Mouse (Mus musculus): ENCODE measurements around the gene Snx22.

Snx22 gene

DNA sequence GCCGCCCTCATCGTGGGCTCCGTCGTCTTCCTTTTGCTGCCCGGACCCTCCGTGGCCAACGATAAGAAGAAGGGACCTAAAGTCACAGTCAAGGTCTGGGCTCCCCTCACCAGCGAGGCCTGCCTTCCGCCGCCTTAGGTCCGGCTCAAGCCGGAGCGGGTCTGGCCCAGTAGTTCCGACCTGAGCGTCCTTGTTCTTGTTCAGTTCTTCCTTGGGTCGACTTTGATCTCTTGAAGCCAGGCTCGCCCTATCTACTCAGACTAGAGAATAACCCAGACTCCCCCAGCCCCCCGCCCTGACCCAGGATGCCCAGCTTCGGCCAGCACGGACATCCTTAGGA, 9.2 kb downstream of the Snx22 start:
- DNase-seq (ENCODE audit: low read depth, low spot score): no peak
- H3K27me3 ChIP-seq (ENCODE audit: control insufficient read depth, insufficient read depth, low read length, poor library complexity, severe bottlenecking): no peaks in the 10 kb centered on the region
- H3K36me3 ChIP-seq (ENCODE audit: control insufficient read depth, insufficient read depth, low read length, poor library complexity, severe bottlenecking): peaks cover 5% of the 10 kb centered on the region

DNA sequence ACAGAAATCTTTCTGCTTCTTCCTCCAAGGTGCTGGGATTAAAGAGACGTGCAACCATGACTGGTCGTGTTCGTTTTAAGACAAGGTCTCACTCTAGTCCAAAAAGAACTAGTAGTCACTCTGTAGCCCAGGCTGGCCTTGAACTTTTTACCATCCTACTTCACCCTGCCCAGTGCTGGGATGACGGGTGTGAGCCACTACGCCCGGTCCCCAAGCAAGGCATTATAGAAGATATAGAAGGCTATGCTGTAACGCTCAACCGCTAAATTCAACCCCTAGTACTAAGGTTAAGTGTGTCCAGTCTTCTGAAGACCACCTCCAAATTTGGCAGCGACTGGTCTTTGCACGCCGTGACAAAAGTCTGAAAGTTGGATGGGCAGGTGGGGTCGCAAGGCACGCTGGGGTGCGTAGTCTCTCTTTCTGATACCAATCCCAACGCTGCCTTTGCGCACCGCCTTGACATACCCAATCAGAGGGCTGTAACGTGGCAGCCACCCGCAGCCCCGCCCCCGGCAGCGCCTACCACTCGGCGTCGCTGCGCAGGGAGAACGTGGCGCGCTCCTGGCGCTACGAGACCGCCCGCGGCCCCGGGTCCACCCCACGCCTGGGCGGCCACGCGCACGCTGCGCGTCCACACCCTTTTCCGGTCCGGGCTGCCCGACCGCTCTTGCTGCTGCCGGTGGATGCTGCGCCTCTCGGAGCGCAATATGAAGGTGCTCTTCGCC, 9.8 kb downstream of the Snx22 start, which contains the start of gene Ppib:
TSS of gene Ppib (plus strand) at position 640 of the 725 bp plus-strand sequence.
- no peaks in the 10 kb centered on the region for H3K27me3 ChIP-seq (ENCODE audit: control insufficient read depth, insufficient read depth, low read length, poor library complexity, severe bottlenecking)
- peaks cover 4% of the 10 kb centered on the region for H3K36me3 ChIP-seq (ENCODE audit: control insufficient read depth, insufficient read depth, low read length, poor library complexity, severe bottlenecking)
- peak; percentile 96 for DNase-seq (ENCODE audit: low read depth, low spot score)

DNA sequence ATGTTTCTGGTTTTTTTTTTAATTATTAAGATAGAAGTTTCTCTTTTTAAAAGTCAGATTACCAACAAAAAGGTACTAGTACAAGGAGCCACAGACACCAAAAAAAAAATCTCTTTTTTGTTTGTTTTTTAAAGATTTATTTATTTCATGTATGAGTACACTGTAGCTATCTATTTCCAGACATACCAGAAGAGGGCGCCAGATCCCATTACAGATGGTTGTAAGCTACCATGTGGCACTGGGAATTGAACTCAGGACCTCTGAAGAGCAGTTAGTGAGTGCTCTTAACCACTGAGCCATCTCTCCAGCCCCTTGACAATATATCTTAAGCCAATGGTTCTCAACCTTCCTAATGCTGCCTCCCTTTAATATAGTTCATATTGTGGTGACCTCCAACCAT, 15.9 kb downstream of the Snx22 start:
- H3K36me3 ChIP-seq (ENCODE audit: control insufficient read depth, insufficient read depth, low read length, poor library complexity, severe bottlenecking): no peaks in the 10 kb centered on the region
- no peaks in the 10 kb centered on the region for H3K27me3 ChIP-seq (ENCODE audit: control insufficient read depth, insufficient read depth, low read length, poor library complexity, severe bottlenecking)
- no peak for DNase-seq (ENCODE audit: low read depth, low spot score)

DNA sequence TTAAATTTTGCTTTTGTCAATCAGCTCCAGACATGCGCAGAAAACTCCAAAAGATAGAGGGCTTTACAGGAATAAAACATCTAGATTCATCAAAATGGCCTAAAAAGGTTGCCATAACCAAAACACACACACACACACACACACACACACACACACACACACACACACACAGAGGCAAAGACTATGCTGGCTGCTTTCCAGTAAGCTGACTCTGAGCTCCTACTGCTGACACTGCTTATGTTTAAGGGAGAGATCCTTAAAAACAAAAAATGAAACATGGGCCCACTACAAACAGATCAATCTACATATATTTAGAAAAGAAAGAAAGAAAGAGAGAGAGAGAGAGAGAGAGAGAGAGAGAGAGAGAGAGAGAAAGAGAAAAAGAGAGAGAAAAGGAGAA, 16.8 kb downstream of the Snx22 start:
- no peaks in the 10 kb centered on the region for H3K27me3 ChIP-seq (ENCODE audit: control insufficient read depth, insufficient read depth, low read length, poor library complexity, severe bottlenecking)
- H3K36me3 ChIP-seq (ENCODE audit: control insufficient read depth, insufficient read depth, low read length, poor library complexity, severe bottlenecking): no peaks in the 10 kb centered on the region
- DNase-seq (ENCODE audit: low read depth, low spot score): no peak

DNA sequence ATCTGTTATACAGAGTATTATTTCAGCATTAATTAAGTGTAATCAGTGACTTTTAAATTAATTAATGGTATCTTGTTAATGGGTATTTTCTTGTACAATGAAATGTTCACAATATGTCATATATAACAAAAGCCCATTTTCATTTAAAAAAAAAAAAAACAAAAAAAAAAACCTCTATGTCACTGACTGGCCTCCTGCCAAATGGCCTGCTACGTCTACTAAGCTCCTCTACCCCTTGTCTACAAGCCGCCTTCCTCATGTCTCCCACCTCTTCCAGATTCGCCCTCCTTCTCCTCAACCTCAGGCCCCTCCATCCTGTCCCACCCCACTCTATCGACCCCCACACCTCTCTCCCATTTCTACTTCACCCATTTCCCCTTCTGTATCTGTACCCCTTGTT, 18.0 kb downstream of the Snx22 start:
- no peak for DNase-seq (ENCODE audit: low read depth, low spot score)
- no peaks in the 10 kb centered on the region for H3K36me3 ChIP-seq (ENCODE audit: control insufficient read depth, insufficient read depth, low read length, poor library complexity, severe bottlenecking)
- H3K27me3 ChIP-seq (ENCODE audit: control insufficient read depth, insufficient read depth, low read length, poor library complexity, severe bottlenecking): no peaks in the 10 kb centered on the region

DNA sequence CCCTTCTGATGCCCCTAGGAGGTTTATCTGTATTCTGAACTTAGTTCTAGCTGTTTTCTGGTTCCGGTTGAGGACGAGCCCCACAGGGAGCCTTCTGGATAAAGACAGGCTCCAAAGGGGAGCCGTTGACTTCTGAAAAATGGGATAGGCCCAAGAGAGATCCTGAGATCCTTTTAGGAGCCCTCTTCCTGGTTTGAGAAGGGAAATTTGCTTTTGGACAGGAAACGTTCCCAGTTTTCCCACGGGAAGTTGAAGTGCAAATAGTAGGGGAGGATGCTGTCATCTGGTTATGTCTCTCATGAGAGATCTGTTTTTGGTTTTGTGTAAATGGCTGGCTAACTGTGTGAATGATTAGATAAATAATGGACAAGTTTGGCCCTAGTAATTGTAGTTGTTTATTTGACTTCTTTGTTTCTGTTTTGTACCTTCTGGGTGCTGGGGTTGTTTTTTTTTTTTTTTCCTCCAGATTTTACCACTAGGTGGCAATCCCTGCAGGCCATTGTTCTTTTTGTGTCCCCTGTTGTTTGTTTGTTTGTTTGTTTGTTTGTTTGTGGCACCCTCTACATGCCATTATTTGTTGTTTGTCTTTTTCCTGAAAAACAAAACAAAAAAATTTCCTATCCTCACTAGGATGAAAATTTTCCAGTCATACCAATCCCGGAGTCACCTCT, 19.5 kb downstream of the Snx22 start:
- Histone ChIP-seq H3K36me3 (ENCODE audit: control insufficient read depth, insufficient read depth, low read length, poor library complexity, severe bottlenecking) (no peaks in the 10 kb centered on the region), H3K27me3 (ENCODE audit: control insufficient read depth, insufficient read depth, low read length, poor library complexity, severe bottlenecking) (no peaks in the 10 kb centered on the region)
- no peak for DNase-seq (ENCODE audit: low read depth, low spot score)

DNA sequence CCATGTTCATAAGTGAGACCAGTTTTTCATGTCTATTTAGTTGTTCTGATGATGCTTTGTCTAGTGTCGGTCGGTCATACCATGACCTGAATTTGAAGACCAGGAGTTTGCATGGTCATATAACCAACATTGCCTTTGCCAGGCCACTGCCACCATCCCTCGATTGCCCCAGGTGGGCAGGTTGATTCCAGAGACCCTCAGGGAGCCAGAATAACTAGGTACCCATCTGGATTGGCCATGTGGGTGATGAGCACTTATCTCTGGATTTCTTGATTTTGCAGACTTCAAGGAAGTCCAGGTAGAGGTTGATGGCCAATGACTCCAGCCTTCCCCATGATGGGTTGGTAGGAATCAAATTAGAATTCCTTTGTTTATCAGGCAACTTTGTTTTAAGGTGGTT, 26.3 kb downstream of the Snx22 start:
- H3K36me3 ChIP-seq (ENCODE audit: control insufficient read depth, insufficient read depth, low read length, poor library complexity, severe bottlenecking): no peaks in the 10 kb centered on the region
- no peak for DNase-seq (ENCODE audit: low read depth, low spot score)
- H3K27me3 ChIP-seq (ENCODE audit: control insufficient read depth, insufficient read depth, low read length, poor library complexity, severe bottlenecking): no peaks in the 10 kb centered on the region

DNA sequence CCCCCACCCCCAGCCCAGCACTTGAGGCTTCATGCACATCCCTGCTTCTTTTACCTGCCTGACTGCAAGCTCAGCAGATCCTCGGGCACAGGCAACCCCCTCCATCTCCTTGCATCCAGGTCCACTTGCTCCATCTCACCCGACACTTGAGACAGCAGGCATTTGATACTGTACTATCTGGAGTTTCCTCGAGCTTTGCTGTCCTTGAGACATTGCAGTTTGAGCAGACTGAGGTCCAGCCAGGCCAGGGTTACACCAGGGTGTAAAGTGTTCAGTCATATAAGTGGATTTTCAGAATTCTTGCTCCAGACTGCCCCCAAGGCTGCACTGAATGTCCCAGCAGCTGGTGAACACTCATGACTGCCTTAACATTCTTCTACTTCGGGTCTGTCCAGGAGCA, 27.2 kb downstream of the Snx22 start:
- Histone ChIP-seq H3K27me3 (ENCODE audit: control insufficient read depth, insufficient read depth, low read length, poor library complexity, severe bottlenecking) (no peaks in the 10 kb centered on the region), H3K36me3 (ENCODE audit: control insufficient read depth, insufficient read depth, low read length, poor library complexity, severe bottlenecking) (no peaks in the 10 kb centered on the region)
- DNase-seq (ENCODE audit: low read depth, low spot score): no peak

DNA sequence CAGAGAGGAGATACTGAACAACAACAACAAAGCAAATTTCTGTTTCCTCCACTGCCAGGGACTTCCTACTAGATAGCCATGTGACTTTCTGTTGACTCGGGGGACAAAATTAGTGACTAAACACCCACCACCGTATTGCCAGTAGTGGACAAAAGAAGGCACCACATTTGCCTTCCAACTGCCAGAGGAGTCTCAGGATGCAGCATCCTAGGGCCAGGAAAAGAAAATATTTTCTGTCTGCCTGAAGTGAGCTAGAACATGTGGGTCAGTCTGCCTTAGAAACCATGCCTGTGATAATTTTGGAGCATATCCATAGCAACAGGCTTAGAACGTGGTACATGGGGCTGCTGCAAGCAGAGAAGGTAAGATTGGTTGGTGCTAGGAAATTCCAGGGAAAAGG, 28.7 kb downstream of the Snx22 start:
- Histone ChIP-seq H3K36me3 (ENCODE audit: control insufficient read depth, insufficient read depth, low read length, poor library complexity, severe bottlenecking) (0 out of 2 replicates have a peak, but pooled peaks cover 2% of the 10 kb centered on the region), H3K27me3 (ENCODE audit: control insufficient read depth, insufficient read depth, low read length, poor library complexity, severe bottlenecking) (no peaks in the 10 kb centered on the region)
- no peak for DNase-seq (ENCODE audit: low read depth, low spot score)

DNA sequence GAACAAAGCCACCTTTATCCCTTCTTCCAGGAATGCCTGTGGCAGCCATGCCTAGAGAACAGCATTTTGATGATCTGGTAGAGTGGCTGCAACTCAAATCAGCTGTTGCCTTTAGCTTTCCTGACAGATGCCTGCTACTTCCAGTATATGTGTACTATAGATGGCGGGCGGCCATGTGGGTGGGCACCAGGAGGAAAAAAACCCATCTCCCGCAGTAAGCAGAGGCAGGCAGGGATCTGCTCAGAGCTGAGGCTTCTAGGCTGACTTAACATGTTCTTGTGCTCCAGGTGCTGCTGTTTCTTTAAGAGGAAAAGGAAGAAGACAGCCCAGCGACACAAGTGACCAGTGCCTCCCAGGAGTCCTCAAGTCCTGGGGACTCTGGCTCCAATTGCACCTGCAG, 30.2 kb downstream of the Snx22 start:
- DNase-seq (ENCODE audit: low read depth, low spot score): no peak
- H3K27me3 ChIP-seq (ENCODE audit: control insufficient read depth, insufficient read depth, low read length, poor library complexity, severe bottlenecking): no peaks in the 10 kb centered on the region

DNA sequence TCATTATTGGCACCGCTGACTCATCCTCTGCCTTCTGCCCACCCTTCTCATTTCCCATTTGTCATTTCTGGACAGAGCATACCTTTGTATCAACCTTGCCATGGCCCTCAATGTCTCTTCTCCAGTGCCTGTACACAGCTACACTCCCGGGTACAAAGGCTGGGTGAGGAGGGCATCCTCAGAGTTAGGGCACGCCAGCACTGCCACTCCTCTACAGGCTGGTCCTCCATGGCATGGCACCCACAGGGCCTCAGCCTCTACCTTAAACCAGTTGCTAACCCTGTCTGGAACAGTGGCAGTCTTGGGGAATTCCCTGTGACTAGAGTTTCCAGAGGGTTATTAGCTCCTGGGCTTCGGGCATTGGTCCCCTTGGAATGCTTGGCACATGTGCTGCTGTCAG, 30.9 kb downstream of the Snx22 start:
- Histone ChIP-seq H3K36me3 (ENCODE audit: control insufficient read depth, insufficient read depth, low read length, poor library complexity, severe bottlenecking) (0 out of 2 replicates have a peak, but pooled peaks cover 2% of the 10 kb centered on the region), H3K27me3 (ENCODE audit: control insufficient read depth, insufficient read depth, low read length, poor library complexity, severe bottlenecking) (no peaks in the 10 kb centered on the region)
- no peak for DNase-seq (ENCODE audit: low read depth, low spot score)

More for the DNA sequence above, 30.2 kb downstream of the Snx22 start:
- 0 out of 2 replicates have a peak, but pooled peaks cover 2% of the 10 kb centered on the region for H3K36me3 ChIP-seq (ENCODE audit: control insufficient read depth, insufficient read depth, low read length, poor library complexity, severe bottlenecking)

DNA sequence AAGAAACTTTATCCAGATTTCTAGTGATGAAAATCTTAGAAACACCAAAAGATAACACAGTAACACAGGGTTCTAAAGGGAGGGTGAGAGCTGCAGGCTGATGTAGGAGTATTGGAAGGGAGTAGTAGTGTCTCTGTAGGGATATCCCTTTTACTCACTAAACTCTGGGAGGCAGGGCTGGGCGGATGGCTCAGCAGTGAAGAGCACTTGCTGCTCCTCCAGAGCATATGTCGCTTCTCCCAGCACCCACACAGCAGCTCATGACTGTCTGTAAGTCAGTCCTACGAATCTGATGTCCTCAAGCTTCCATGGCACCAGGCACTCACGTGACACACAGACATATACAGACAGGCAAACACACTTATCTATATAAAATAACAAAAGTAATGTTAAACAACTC, 31.4 kb downstream of the Snx22 start:
- peaks cover 3% of the 10 kb centered on the region; the same call in 1 of the 2 replicates for H3K36me3 ChIP-seq (ENCODE audit: control insufficient read depth, insufficient read depth, low read length, poor library complexity, severe bottlenecking)
- no peak for DNase-seq (ENCODE audit: low read depth, low spot score)
- H3K27me3 ChIP-seq (ENCODE audit: control insufficient read depth, insufficient read depth, low read length, poor library complexity, severe bottlenecking): no peaks in the 10 kb centered on the region

DNA sequence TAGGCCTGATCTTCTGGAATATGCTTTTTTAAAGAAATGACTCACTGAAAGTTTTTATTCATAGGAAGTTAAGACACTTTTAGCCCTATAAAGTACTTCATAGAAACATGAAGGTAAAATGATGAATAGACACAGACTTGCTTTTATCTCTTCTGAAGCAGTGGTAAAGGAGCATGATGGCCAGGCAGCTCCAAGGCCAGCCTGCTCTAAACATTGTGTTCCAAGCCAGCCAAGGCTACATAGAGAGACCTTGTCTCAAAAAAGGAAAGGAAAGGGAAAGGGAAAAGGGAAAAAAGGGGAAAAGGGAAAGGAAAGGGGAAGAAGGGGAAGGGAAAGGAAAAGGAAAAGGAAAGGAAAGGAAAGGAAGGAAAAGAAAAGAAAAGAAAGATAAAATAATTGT, 48.9 kb downstream of the Snx22 start:
- Histone ChIP-seq H3K27me3 (ENCODE audit: control insufficient read depth, insufficient read depth, low read length, poor library complexity, severe bottlenecking) (no peaks in the 10 kb centered on the region), H3K36me3 (ENCODE audit: control insufficient read depth, insufficient read depth, low read length, poor library complexity, severe bottlenecking) (peaks cover 11% of the 10 kb centered on the region)
- DNase-seq (ENCODE audit: low read depth, low spot score): no peak

Data from splenic B cell, adult 2 months (primary cell).